Mouse (Mus musculus): ENCODE measurements around the gene Cyp4a14.
"Not testable (repeated sequence)": the region's sequence is repeated elsewhere in the genome, so short reads cannot be mapped to it uniquely, and the experiment has no call there.

The Cyp4a14 gene

GRCm38 (mm10) chr4:115496001-115496400 is at the start of gene Cyp4a14:
Gene Cyp4a14 (minus strand): TSS chr4:115496142.
- DNase-seq (ENCODE audit: low spot score in 2 of 2) = no peak

GRCm38 (mm10) chr4:115545101-115545500 is 49.2 kb upstream of the Cyp4a14 start:
- DNase-seq (ENCODE audit: low spot score in 2 of 2) = no peak

DNA sequence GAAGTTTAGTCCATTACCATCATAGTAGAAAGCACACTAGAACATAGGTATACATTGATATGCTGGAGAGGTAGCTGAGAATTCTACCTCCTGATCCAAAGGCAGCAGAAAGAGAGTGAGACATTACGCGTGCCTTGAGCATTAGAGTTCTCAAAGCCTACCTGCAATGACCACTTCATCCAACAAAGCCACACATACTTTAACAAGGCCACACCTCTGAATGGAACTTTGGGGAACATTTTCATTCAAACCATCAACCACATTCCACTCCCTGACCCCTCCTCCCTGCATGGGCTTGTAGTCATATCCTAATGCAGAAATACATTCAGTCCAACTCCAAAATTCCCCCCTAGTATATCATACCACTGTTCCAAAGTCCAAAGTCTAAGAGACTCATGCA is 25.8 kb upstream of the Cyp4a14 start:
- DNase-seq (ENCODE audit: low spot score in 2 of 2) = no peak

DNA sequence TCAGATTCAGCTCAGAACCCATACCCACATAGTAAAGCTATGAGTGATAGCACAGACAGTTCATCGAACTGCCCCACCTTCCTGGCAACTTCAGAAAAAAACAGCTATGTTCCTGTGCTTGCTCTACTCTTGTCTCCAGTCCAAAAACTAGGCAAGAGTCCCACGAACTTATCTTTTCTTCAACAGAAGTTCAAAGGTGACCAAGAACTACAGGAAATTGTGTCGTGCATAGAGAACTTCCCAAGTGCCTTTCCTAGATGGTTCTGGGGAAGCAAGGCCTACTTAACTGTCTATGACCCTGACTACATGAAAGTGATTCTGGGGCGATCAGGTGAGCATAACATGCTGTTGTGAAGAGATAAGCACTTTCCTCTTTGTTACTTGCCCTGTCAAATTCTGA is 23.5 kb upstream of the Cyp4a14 start:
- DNase-seq (ENCODE audit: low spot score in 2 of 2) = no peak

DNA sequence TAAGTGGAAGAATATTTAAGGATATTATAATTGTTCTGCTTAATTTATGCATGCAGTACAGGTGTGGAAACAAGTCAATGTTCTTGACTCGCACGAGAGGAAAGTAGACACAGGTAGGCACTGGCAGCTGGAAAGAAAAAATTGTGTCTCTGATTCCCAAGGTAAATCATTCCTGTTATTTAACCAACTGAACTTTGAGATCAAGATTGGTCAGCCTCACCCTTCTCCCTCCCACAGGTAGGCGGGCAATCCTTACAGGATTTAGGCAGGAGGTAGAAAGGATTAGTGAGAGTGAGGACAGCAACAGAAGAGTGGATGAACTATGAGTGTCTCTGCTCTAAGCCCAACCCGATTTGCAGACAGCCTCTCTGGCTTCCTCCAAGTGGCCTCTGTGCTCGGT is 22.1 kb upstream of the Cyp4a14 start, which contains the start of gene Cyp4a10:
Gene Cyp4a10, plus strand, starts transcription at position 265 of the 400 bp plus-strand sequence.
- DNase-seq (ENCODE audit: low spot score in 2 of 2) = not testable (repeated sequence)

DNA sequence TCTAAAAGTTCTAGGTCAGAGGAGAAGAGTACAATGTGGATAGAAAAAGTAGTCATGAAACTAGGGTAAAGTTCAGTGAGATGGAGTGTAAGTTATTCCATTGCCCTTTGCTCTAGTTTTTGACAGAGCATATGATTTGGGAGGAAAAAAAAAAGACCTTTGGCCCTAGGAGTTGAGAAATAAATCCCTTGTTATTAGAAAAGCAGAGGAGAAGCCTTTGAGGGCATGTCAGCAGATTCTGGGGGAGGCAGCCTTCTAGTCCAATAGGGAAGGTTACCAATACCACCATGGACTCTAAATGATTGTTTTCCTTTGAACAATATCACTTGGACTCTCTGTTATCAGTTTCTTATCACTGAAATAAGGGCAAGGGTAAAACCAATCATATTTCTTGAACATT is 18.0 kb upstream of the Cyp4a14 start:
- not testable (repeated sequence) for DNase-seq (ENCODE audit: low spot score in 2 of 2)

GRCm38 (mm10) chr4:115497466-115497865 is 1.5 kb upstream of the Cyp4a14 start:
- no peak for DNase-seq (ENCODE audit: low spot score in 2 of 2)

- no peak for DNase-seq (ENCODE audit: low spot score in 2 of 2)
Observed at GRCm38 (mm10) chr4:115481006-115481652, 14.8 kb downstream of the Cyp4a14 start.

DNA sequence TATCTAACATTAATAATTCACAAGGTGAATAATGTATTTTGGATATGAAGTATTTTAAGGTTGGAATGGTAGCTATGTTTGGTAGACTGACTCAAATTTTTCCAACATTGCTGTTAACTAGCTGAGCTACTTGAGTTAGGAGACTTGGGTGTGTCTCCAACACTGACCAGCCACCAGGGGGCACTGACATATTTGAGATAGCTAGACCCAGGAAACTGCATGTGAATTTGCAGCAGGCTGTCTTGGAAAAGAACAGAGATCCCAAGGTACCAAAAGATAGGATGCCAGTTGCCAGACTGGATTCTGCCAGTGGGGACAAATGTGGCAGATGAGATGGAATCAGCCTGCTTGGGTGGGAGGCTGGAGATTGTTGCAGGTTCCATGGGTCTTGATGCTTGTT is 19.9 kb downstream of the Cyp4a14 start:
- DNase-seq (ENCODE audit: low spot score in 2 of 2) = not testable (repeated sequence)

DNA sequence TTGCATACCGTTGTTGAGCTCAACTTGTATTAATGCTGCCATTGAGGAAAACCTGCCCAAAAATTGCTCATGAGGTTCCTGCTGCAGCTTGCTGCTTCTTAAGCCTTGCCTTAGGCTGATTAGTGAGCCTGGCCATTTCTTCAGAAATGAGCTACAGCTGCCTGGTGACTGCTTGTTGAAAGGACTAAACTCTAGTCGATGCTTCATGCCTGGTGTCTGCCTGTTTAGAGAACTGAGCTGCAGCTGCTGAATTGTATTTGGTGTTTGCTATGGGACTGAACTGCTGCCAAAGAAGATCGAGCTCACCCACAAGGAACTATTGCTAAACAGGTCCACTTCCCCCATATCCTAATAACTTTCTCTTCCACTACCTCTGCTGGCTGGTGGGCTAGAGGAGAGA is 22.4 kb downstream of the Cyp4a14 start:
- DNase-seq (ENCODE audit: low spot score in 2 of 2) = not testable (repeated sequence)

GRCm38 (mm10) chr4:115452304-115452703 is 43.6 kb downstream of the Cyp4a14 start, which contains the start of gene Cyp4a30b:
Gene Cyp4a30b (plus strand): TSS chr4:115452604.
- DNase-seq (ENCODE audit: low spot score in 2 of 2) = no peak

- no peak for DNase-seq (ENCODE audit: low spot score in 2 of 2)
Observed at GRCm38 (mm10) chr4:115450577-115451137, 45.3 kb downstream of the Cyp4a14 start.
